Mouse (Mus musculus): ENCODE measurements around the gene Atp6v1f. TPM values are rescaled to one million over a fixed set of nuclear protein-coding genes. Genes with fewer than 3 reads are reported as not detected.

Gene Atp6v1f
- polyA plus RNA-seq, 1 experiment from 2014 or later = 386 TPM

GRCm38 (mm10) chr6:29500177-29500576, 32.7 kb downstream of the Atp6v1f start:
- H3K9ac ChIP-seq (replicated peaks) = no peak overlapping the region
- H3K4me2 ChIP-seq = no peak overlapping the region
- H3K27ac ChIP-seq (replicated peaks) = no peak overlapping the region
- ATAC-seq (ENCODE audit: low FRiP score) = no peak
- peaks cover 30% of the 10 kb centered on the region for H3K27me3 ChIP-seq (replicated peaks)
- H3K36me3 ChIP-seq = no peaks in the 10 kb centered on the region
- H3K4me1 ChIP-seq = no peaks in the 10 kb centered on the region
- 96% methylated on average over 7 of the region's 7 CpGs for whole genome bisulfite sequencing
- no peaks in the 10 kb centered on the region for H3K9me3 ChIP-seq (replicated peaks)
- no peak overlapping the region for H3K4me3 ChIP-seq (replicated peaks)

GRCm38 (mm10) chr6:29500810-29501209, 33.3 kb downstream of the Atp6v1f start:
- H3K4me3 ChIP-seq (replicated peaks) = no peak overlapping the region
- no peaks in the 10 kb centered on the region for H3K4me1 ChIP-seq
- no peak overlapping the region for H3K27ac ChIP-seq (replicated peaks)
- peaks cover 31% of the 10 kb centered on the region for H3K27me3 ChIP-seq (replicated peaks)
- H3K9me3 ChIP-seq (replicated peaks) = no peaks in the 10 kb centered on the region
- H3K4me2 ChIP-seq = no peak overlapping the region
- WGBS = 94% methylated on average over 6 of the region's 6 CpGs
- no peak overlapping the region for H3K9ac ChIP-seq (replicated peaks)
- no peak for ATAC-seq (ENCODE audit: low FRiP score)
- no peaks in the 10 kb centered on the region for H3K36me3 ChIP-seq

GRCm38 (mm10) chr6:29501599-29501998, 34.1 kb downstream of the Atp6v1f start:
- Histone ChIP-seq H3K36me3 (no peaks in the 10 kb centered on the region), H3K9me3 (replicated peaks) (no peaks in the 10 kb centered on the region), H3K27me3 (replicated peaks) (peaks cover 31% of the 10 kb centered on the region), H3K27ac (replicated peaks) (no peak overlapping the region), H3K4me1 (peaks cover 6% of the 10 kb centered on the region; the same call in 1 of the 2 replicates), H3K9ac (replicated peaks) (no peak overlapping the region), H3K4me3 (replicated peaks) (no peak overlapping the region), H3K4me2 (no peak overlapping the region)
- no peak for ATAC-seq (ENCODE audit: low FRiP score)
- 89% methylated on average over 1 of the region's 1 CpGs for WGBS

- no peak for ATAC-seq (ENCODE audit: low FRiP score)
- H3K27me3 ChIP-seq (replicated peaks) = peaks cover 37% of the 10 kb centered on the region
- WGBS = 85% methylated on average over 5 of the region's 5 CpGs
These were observed 38.0 kb downstream of the Atp6v1f start for GRCm38 (mm10) chr6:29505493-29505892.

DNA sequence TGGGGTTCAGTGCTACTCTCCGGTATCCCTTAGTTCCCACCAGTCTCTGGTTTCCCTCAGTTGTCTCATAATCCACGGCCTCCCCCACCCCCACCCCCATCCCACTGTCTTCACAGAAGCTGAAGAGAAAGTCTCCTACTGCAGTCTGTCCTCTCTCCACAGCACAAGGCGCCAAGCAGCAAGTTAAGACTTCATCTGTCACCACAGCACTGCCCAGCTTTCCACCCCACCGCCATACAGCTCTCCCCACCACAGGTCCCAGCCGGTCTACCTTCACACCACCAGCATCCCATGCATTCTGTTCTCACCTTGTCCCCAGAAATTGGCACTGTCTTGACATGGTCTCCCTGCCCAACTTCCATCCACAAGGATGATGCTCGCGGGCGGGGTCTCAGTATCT, 39.3 kb downstream of the Atp6v1f start:
- Histone ChIP-seq H3K27me3 (replicated peaks) (peaks cover 37% of the 10 kb centered on the region), H3K9me3 (replicated peaks) (no peaks in the 10 kb centered on the region), H3K27ac (replicated peaks) (no peak overlapping the region), H3K4me1 (peaks cover 19% of the 10 kb centered on the region; the same call in 1 of the 2 replicates), H3K36me3 (no peaks in the 10 kb centered on the region), H3K4me2 (peak overlapping the region; percentile 76), H3K9ac (replicated peaks) (no peak overlapping the region), H3K4me3 (replicated peaks) (peak overlapping the region; percentile 49)
- peak; percentile 26; the same call in 1 of the 2 replicates for ATAC-seq (ENCODE audit: low FRiP score)
- 29% methylated on average over 8 of the region's 8 CpGs for WGBS

More at GRCm38 (mm10) chr6:29505493-29505892, 38.0 kb downstream of the Atp6v1f start:
- Histone ChIP-seq H3K4me2 (no peak overlapping the region), H3K36me3 (no peaks in the 10 kb centered on the region), H3K4me1 (peaks cover 19% of the 10 kb centered on the region; the same call in 1 of the 2 replicates), H3K9me3 (replicated peaks) (no peaks in the 10 kb centered on the region), H3K4me3 (replicated peaks) (no peak overlapping the region), H3K27ac (replicated peaks) (no peak overlapping the region), H3K9ac (replicated peaks) (no peak overlapping the region)

GRCm38 (mm10) chr6:29507447-29508309, 40.2 kb downstream of the Atp6v1f start, which contains the start of gene Kcp:
Gene Kcp, minus strand, starts transcription at chr6:29507952.
- Histone ChIP-seq H3K36me3 (no peaks in the 10 kb centered on the region), H3K27me3 (replicated peaks) (peaks cover 37% of the 10 kb centered on the region), H3K4me1 (peaks cover 19% of the 10 kb centered on the region), H3K27ac (replicated peaks) (0 out of 2 replicates have a peak within 1 kb of the TSS, but pooled peaks have one; percentile 8), H3K4me3 (replicated peaks) (peak within 1 kb of the TSS; percentile 49), H3K9ac (replicated peaks) (peak within 1 kb of the TSS; percentile 54), H3K4me2 (peak within 1 kb of the TSS; percentile 76), H3K9me3 (replicated peaks) (no peaks in the 10 kb centered on the region)
- WGBS = 1% methylated on average over 47 of the region's 47 CpGs
- peak; percentile 68 for ATAC-seq (ENCODE audit: low FRiP score)

DNA sequence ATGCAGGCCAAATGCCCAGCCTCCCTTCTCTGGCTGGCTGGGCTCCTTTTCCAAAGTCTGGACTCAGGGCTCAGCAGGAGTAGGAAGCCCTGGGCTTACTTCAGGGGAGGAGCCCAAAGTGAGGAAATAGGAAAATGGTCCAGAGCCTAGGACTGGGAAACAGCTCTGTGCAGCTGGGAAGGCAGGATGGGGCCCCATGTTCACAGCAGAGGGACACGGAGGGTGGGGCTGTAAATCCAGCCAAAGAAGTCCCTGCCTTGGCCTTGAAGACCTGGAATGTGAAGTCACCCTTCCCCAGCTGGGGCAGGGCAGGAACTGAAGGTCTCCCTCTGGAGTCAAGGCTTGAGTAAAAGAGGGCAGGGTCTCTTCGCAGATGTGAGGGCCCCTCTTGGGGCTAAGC, 41.6 kb downstream of the Atp6v1f start:
- no peak overlapping the region for H3K4me2 ChIP-seq
- no peaks in the 10 kb centered on the region for H3K9me3 ChIP-seq (replicated peaks)
- H3K4me3 ChIP-seq (replicated peaks) = no peak overlapping the region
- 44% methylated on average over 2 of the region's 2 CpGs for WGBS
- H3K36me3 ChIP-seq = no peaks in the 10 kb centered on the region
- ATAC-seq (ENCODE audit: low FRiP score) = no peak
- H3K27me3 ChIP-seq (replicated peaks) = peaks cover 37% of the 10 kb centered on the region
- H3K9ac ChIP-seq (replicated peaks) = no peak overlapping the region
- 0 out of 2 replicates have a peak overlapping the region, but pooled peaks have one; percentile 15 for H3K27ac ChIP-seq (replicated peaks)
- H3K4me1 ChIP-seq = peaks cover 29% of the 10 kb centered on the region

DNA sequence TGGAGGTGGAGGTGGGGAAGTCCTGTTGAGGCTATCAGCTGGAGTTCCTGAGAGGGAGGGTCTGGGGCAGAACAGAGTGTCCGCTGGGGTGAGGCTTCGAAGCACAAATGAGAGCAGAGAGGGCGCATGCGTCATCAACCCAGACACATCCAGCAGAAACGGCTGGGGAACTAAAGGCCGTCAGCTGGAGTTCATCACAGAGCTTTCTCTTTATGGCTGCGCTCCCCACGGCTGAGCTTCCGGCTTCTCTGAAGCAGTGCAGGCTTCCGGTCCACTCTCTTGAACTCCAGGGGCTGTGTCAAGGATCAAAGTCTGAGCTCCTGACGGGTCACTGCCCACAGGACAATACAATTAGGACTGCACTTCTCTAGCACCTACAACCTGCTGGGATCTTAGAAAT, 45.8 kb downstream of the Atp6v1f start:
- no peak overlapping the region for H3K9ac ChIP-seq (replicated peaks)
- H3K9me3 ChIP-seq (replicated peaks) = no peaks in the 10 kb centered on the region
- H3K27me3 ChIP-seq (replicated peaks) = peaks cover 17% of the 10 kb centered on the region
- H3K4me1 ChIP-seq = peaks cover 11% of the 10 kb centered on the region
- H3K4me2 ChIP-seq = peak overlapping the region; percentile 52
- ATAC-seq (ENCODE audit: low FRiP score) = peak; percentile 67; the same call in 1 of the 2 replicates
- under 1% methylated on average over 11 of the region's 11 CpGs for WGBS
- H3K27ac ChIP-seq (replicated peaks) = no peak overlapping the region
- H3K4me3 ChIP-seq (replicated peaks) = peak overlapping the region; percentile 13; the same call in 1 of the 2 replicates
- H3K36me3 ChIP-seq = no peaks in the 10 kb centered on the region

DNA sequence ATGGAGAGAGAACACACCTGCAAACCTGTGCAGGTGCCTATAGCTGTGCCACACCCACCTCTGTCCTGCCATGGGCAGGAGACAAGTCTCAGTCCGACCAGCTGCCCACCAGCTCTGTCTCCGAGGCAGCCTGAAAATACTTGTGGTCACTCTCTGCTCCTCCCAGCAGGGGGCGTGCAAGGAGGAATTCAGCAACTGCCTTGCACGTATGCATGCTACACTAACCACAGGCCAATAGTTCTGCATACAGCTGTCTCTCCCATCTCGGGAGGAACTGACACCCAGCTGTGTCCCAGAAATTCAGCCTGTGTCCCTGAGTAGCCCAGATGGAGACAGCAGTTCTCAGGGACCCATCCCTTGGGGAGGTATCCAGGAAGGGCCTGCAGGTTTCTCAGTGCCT, 49.6 kb downstream of the Atp6v1f start:
- WGBS = 7% methylated on average over 5 of the region's 5 CpGs

More for the DNA sequence above, 49.6 kb downstream of the Atp6v1f start:
- Histone ChIP-seq H3K27me3 (replicated peaks) (no peaks in the 10 kb centered on the region; the same call in 1 of the 2 replicates), H3K9ac (replicated peaks) (no peak overlapping the region), H3K27ac (replicated peaks) (no peak overlapping the region), H3K9me3 (replicated peaks) (no peaks in the 10 kb centered on the region), H3K4me1 (peaks cover 11% of the 10 kb centered on the region), H3K4me2 (no peak overlapping the region), H3K4me3 (replicated peaks) (no peak overlapping the region), H3K36me3 (no peaks in the 10 kb centered on the region)
- no peak for ATAC-seq (ENCODE audit: low FRiP score)

Other genes starting within 250 kb of the Atp6v1f start
- 28.4 and 29.0 TPM in 2 replicates for gene Hilpda, start 195.2 kb upstream of the Atp6v1f start, polyA plus RNA-seq (2015; fragmentation: Nextera tagmentation; extraction: Ambion mirVana)
- 0.26 and 0.46 TPM in 2 replicates for gene Fam71f2, start 188.1 kb upstream of the Atp6v1f start, polyA plus RNA-seq (2015; fragmentation: Nextera tagmentation; extraction: Ambion mirVana)
- gene Fam71f1, start 148.6 kb upstream of the Atp6v1f start, polyA plus RNA-seq (2015; fragmentation: Nextera tagmentation; extraction: Ambion mirVana) = 0.20 TPM in 1 of 2 replicates, not detected in the other
- gene Calu, start 119.6 kb upstream of the Atp6v1f start, polyA plus RNA-seq (2015; fragmentation: Nextera tagmentation; extraction: Ambion mirVana) = 158 and 182 TPM in 2 replicates
- 0.22 and 0.61 TPM in 2 replicates for gene Opn1sw, start 79.2 kb upstream of the Atp6v1f start, polyA plus RNA-seq (2015; fragmentation: Nextera tagmentation; extraction: Ambion mirVana)
- 49.2 and 53.6 TPM in 2 replicates for gene Ccdc136, start 71.4 kb upstream of the Atp6v1f start, polyA plus RNA-seq (2015; fragmentation: Nextera tagmentation; extraction: Ambion mirVana)
- 5.2 and 5.3 TPM in 2 replicates for gene Flnc, start 34.5 kb upstream of the Atp6v1f start, polyA plus RNA-seq (2015; fragmentation: Nextera tagmentation; extraction: Ambion mirVana)
- 0.40 and 0.68 TPM in 2 replicates for gene Atp6v1fnb, start 3.7 kb downstream of the Atp6v1f start, polyA plus RNA-seq (2015; fragmentation: Nextera tagmentation; extraction: Ambion mirVana)
- gene Kcp, start 40.2 kb downstream of the Atp6v1f start, polyA plus RNA-seq (2015; fragmentation: Nextera tagmentation; extraction: Ambion mirVana) = 19.0 and 21.5 TPM in 2 replicates
- 2.7 and 4.9 TPM in 2 replicates for gene Irf5, start 58.9 kb downstream of the Atp6v1f start, polyA plus RNA-seq (2015; fragmentation: Nextera tagmentation; extraction: Ambion mirVana)
- gene Tnpo3, start 142.2 kb downstream of the Atp6v1f start, polyA plus RNA-seq (2015; fragmentation: Nextera tagmentation; extraction: Ambion mirVana) = 74.9 and 84.0 TPM in 2 replicates
- gene Tspan33, start 226.5 kb downstream of the Atp6v1f start, polyA plus RNA-seq (2015; fragmentation: Nextera tagmentation; extraction: Ambion mirVana) = 11.0 and 12.9 TPM in 2 replicates

Data from neural tube, embryonic 15.5 days (tissue).